Mouse (Mus musculus) gastrocnemius, postnatal 36 days (tissue): Measurements from ENCODE around the gene Lacc1. TPM values are rescaled to one million over a fixed set of nuclear protein-coding genes. Genes with fewer than 3 reads are reported as not detected.
"Not testable (repeated sequence)": the region's sequence is repeated elsewhere in the genome, so short reads cannot be mapped to it uniquely, and the experiment has no call there.

Experiments used
- DNase-seq, 2 experiments: peaks; one replicate each; pipeline ENCODE4 v3.0.0; 2022
- intact Hi-C: fragments of 180-260 bp; cut with DNase I; formaldehyde crosslinking; loops from one replicate; pipeline ENCODE4 v1.15.1; 2025
- long read RNA-seq, 2 experiments: library from polyadenylated mRNA; stranded (forward); transcript quantifications; one replicate each; pipeline ENCODE4 v2.0.0; 2021
- total RNA-seq, 2 experiments: library from RNA; stranded (reverse); gene quantifications; 2 replicates each; pipeline ENCODE4 v1.2.3; 2021

Gene Lacc1
- total RNA-seq = under 1 TPM; 0.57 to 0.69 TPM
- long read RNA-seq, experiment 1 = 0 reads
- long read RNA-seq, experiment 2 = 0 reads

- DNase-seq = peak; percentile 74 to 80
- intact Hi-C loops = no loop called here
Measured at GRCm38 (mm10) chr14:77036226-77037046, at the start of gene Lacc1, which contains the start of gene Ccdc122. TSS of gene Lacc1 (minus strand) at chr14:77036904. TSS of gene Ccdc122 (plus strand) at chr14:77036772.

- no peak for DNase-seq
- intact Hi-C loops = no loop called here
Measured at GRCm38 (mm10) chr14:77081248-77081647, 44.5 kb upstream of the Lacc1 start.

GRCm38 (mm10) chr14:77069361-77069760, 32.7 kb upstream of the Lacc1 start:
- intact Hi-C loops = no loop called here
- DNase-seq = no peak

GRCm38 (mm10) chr14:77053288-77053687, 16.6 kb upstream of the Lacc1 start:
- intact Hi-C loops = no loop called here

GRCm38 (mm10) chr14:77037832-77038425, 1.2 kb upstream of the Lacc1 start:
- no peak for DNase-seq
- intact Hi-C loops = no loop called here

More at GRCm38 (mm10) chr14:77053288-77053687, 16.6 kb upstream of the Lacc1 start:
- DNase-seq = no peak

- intact Hi-C loops = no loop called here
- DNase-seq = no peak
Measured at GRCm38 (mm10) chr14:77037330-77037729, 626 bp upstream of the Lacc1 start.

GRCm38 (mm10) chr14:77034970-77035369, 1.7 kb downstream of the Lacc1 start:
- DNase-seq = no peak
- intact Hi-C loops = no loop called here

- intact Hi-C loops = no loop called here
- DNase-seq = no peak
Measured at GRCm38 (mm10) chr14:77034175-77034915, 2.4 kb downstream of the Lacc1 start.

GRCm38 (mm10) chr14:77033391-77033790, 3.3 kb downstream of the Lacc1 start:
- intact Hi-C loops = no loop called here
- DNase-seq = no peak

- intact Hi-C loops = no loop called here
- DNase-seq = no peak
Measured at GRCm38 (mm10) chr14:77032433-77032832, 4.3 kb downstream of the Lacc1 start.

- intact Hi-C loops = no loop called here
- no peak for DNase-seq
Measured at GRCm38 (mm10) chr14:77030808-77031207, 5.9 kb downstream of the Lacc1 start.

- intact Hi-C loops = no loop called here
- no peak for DNase-seq
Measured at GRCm38 (mm10) chr14:77029319-77030054, 7.2 kb downstream of the Lacc1 start.

GRCm38 (mm10) chr14:77024499-77024898, 12.2 kb downstream of the Lacc1 start:
- intact Hi-C loops = no loop called here
- DNase-seq = no peak

GRCm38 (mm10) chr14:77017211-77017610, 19.5 kb downstream of the Lacc1 start:
- intact Hi-C loops = loop anchor here (10.0 kb wide), 1 partner anchor 892 kb away; no protein-coding TSS in a partner anchor
- no peak for DNase-seq

GRCm38 (mm10) chr14:77016783-77017182, 19.9 kb downstream of the Lacc1 start:
- intact Hi-C loops = loop anchor here (10.0 kb wide), 1 partner anchor 892 kb away; no protein-coding TSS in a partner anchor
- DNase-seq = not testable (repeated sequence)

GRCm38 (mm10) chr14:77011804-77012203, 24.9 kb downstream of the Lacc1 start:
- intact Hi-C loops = loop anchor here (2.0 to 10.0 kb wide), 2 partner anchors 531 to 887 kb away; no protein-coding TSS in a partner anchor
- peak; percentile 20 to 41 for DNase-seq

- intact Hi-C loops = loop anchor here (1.0 to 5.0 kb wide), 2 partner anchors 126 to 505 kb away; no protein-coding TSS in a partner anchor
Measured at GRCm38 (mm10) chr14:77008238-77008637, 28.5 kb downstream of the Lacc1 start.

GRCm38 (mm10) chr14:77005566-77005965, 31.1 kb downstream of the Lacc1 start:
- intact Hi-C loops = loop anchor here (5.0 kb wide), 1 partner anchor 123 kb away; no protein-coding TSS in a partner anchor

More at GRCm38 (mm10) chr14:77008238-77008637, 28.5 kb downstream of the Lacc1 start:
- DNase-seq = peak; percentile 16 to 48

GRCm38 (mm10) chr14:77004740-77005139, 32.0 kb downstream of the Lacc1 start:
- intact Hi-C loops = loop anchor here (5.0 kb wide), 1 partner anchor 122 kb away; no protein-coding TSS in a partner anchor
- no peak for DNase-seq

More at GRCm38 (mm10) chr14:77005566-77005965, 31.1 kb downstream of the Lacc1 start:
- DNase-seq = no peak

GRCm38 (mm10) chr14:76990351-76990750, 46.4 kb downstream of the Lacc1 start:
- intact Hi-C loops, DNase-seq: not testable (repeated sequence)
